25 mouse cellular contexts compared by ENCODE assay signal in the genomic region with DNA sequence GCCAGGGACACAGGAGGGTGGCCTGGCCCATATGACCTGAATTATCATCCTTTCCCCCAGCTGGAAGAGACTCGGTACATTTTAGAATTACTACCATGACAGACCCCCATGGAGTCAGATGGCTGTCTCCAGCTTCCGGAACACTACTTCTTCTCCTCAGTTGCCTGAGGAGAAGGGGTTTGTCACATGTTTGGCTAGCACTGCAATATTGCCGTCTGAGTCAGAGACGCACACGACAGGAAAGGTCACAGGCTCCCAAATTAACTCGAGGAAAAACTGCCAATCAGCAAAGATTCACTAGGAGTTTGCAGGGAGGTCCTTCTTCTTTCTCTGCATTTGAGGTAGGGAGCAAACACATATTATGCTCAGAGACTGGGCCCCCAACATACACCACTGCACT.
DNase-seq lines count a peak whose midpoint lies in the region; ATAC-seq and TF ChIP-seq lines count a peak whose summit lies in the region.
"Had no signal": no experiment of that assay in that cellular context is flagged by ENCODE, and none has a peak within 500 bp of the region (broad histone marks: within the 10 kb centered on the region; RNA-seq: fewer than 3 reads in every experiment).

No protein-coding gene starts in this region.

- H3K4me2 ChIP-seq in hindbrain, postnatal 0 days (ENCODE audit: low read depth, low read length) = no peak overlapping the region
- no peak overlapping the region for H3K4me2 ChIP-seq in hindbrain, embryonic 16.5 days (ENCODE audit: low read length)
- no peak overlapping the region for H3K4me2 ChIP-seq in lung, postnatal 0 days (replicated peaks; ENCODE audit: low read depth, low read length)
- H3K4me2 ChIP-seq: heart, embryonic 12.5 days; limb, embryonic 13.5 days; liver, embryonic 11.5 days had no signal

- H3K4me1 ChIP-seq in hindbrain, postnatal 0 days (ENCODE audit: insufficient read depth, low read length) = peaks cover 27% of the 10 kb centered on the region
- H3K4me1 ChIP-seq in hindbrain, embryonic 16.5 days (ENCODE audit: control insufficient read depth, insufficient read depth, low read depth, low read length) = peaks cover 20% of the 10 kb centered on the region
- no peaks in the 10 kb centered on the region for H3K4me1 ChIP-seq in lung, postnatal 0 days (ENCODE audit: insufficient read depth, low read depth, low read length)

- WGBS in hindbrain, postnatal 0 days = 21% methylated on average over 6 of the region's 6 CpGs
- 40% methylated on average over 6 of the region's 6 CpGs for WGBS in hindbrain, embryonic 16.5 days
- WGBS in macrophage (ENCODE audit: missing documents) = 64% methylated on average over 6 of the region's 6 CpGs
- 43% methylated on average over 6 of the region's 6 CpGs for WGBS in lung, postnatal 0 days

- H3K27me3 ChIP-seq in hindbrain, postnatal 0 days (ENCODE audit: insufficient read depth, low read length) = no peaks in the 10 kb centered on the region
- no peaks in the 10 kb centered on the region for H3K27me3 ChIP-seq in hindbrain, embryonic 16.5 days (replicated peaks; ENCODE audit: control insufficient read depth, insufficient read depth, low read length)
- no peaks in the 10 kb centered on the region for H3K27me3 ChIP-seq in Patski
- H3K27me3 ChIP-seq in lung, postnatal 0 days (replicated peaks; ENCODE audit: insufficient read depth, low read length) = no peaks in the 10 kb centered on the region
- H3K27me3 ChIP-seq: limb, embryonic 13.5 days had no signal

- DNase-seq in adrenal gland, adult 2 months = peak; percentile 57
- DNase-seq in adrenal gland, adult 8-10 months = no peak
- peak; percentile 65 for DNase-seq in hindbrain, postnatal 0 days (ENCODE audit: low spot score)
- DNase-seq in Patski (ENCODE audit: low read depth, low spot score) = no peak
- DNase-seq in lung, postnatal 0 days (ENCODE audit: low spot score) = no peak
- DNase-seq: cerebellum, adult 18-20 months; cerebellum, postnatal 14 days; gastrocnemius, adult 2 months; heart, adult 2 months; heart, postnatal 4 days; kidney, postnatal 4 days; liver, postnatal 0 days; lung, postnatal 4 days; midbrain, embryonic 14.5 days; thymus, adult 2 months; thymus, postnatal 36 days had no signal

- H3K27ac ChIP-seq in hindbrain, postnatal 0 days = no peak overlapping the region
- H3K27ac ChIP-seq in hindbrain, embryonic 16.5 days (ENCODE audit: low read depth, low read length) = no peak overlapping the region
- peak overlapping the region; percentile 74 for H3K27ac ChIP-seq in macrophage
- H3K27ac ChIP-seq in lung, postnatal 0 days (ENCODE audit: low read length) = no peak overlapping the region
- H3K27ac ChIP-seq: gastrocnemius, adult 2 months; heart, adult 2 months; limb, embryonic 13.5 days had no signal

- no peak for TF ChIP-seq EP300 in lung, postnatal 0 days (IDR thresholded peaks at IDR 0.05)

- H3K4me3 ChIP-seq in hindbrain, postnatal 0 days (ENCODE audit: low read length) = no peak overlapping the region
- H3K4me3 ChIP-seq in hindbrain, embryonic 16.5 days (ENCODE audit: low read length) = no peak overlapping the region
- no peak overlapping the region for H3K4me3 ChIP-seq in macrophage (ENCODE audit: inconsistent target)
- H3K4me3 ChIP-seq in lung, postnatal 0 days (ENCODE audit: low read depth, low read length) = no peak overlapping the region
- H3K4me3 ChIP-seq: erythroblast, embryonic 14.5 days; gastrocnemius, adult 2 months; heart, adult 2 months; heart, embryonic 12.5 days; limb, embryonic 13.5 days had no signal

- H3K9me3 ChIP-seq in hindbrain, postnatal 0 days (ENCODE audit: low read length) = no peaks in the 10 kb centered on the region
- H3K9me3 ChIP-seq in hindbrain, embryonic 16.5 days (ENCODE audit: control insufficient read depth, low read length) = no peaks in the 10 kb centered on the region
- H3K9me3 ChIP-seq in lung, postnatal 0 days (ENCODE audit: low read length) = no peaks in the 10 kb centered on the region
- H3K9me3 ChIP-seq: heart, embryonic 12.5 days; limb, embryonic 13.5 days had no signal

- no peaks in the 10 kb centered on the region for H3K36me3 ChIP-seq in hindbrain, postnatal 0 days (ENCODE audit: insufficient read depth, low read length)
- H3K36me3 ChIP-seq in hindbrain, embryonic 16.5 days (ENCODE audit: control insufficient read depth, insufficient read depth, low read length) = no peaks in the 10 kb centered on the region
- H3K36me3 ChIP-seq in macrophage (ENCODE audit: inconsistent target) = no peaks in the 10 kb centered on the region
- no peaks in the 10 kb centered on the region for H3K36me3 ChIP-seq in lung, postnatal 0 days (ENCODE audit: insufficient read depth, low read length)
- H3K36me3 ChIP-seq: G1E; heart, embryonic 12.5 days; limb, embryonic 13.5 days had no signal

- H3K79me2 ChIP-seq in macrophage (ENCODE audit: inconsistent target) = no peaks in the 10 kb centered on the region

- no peak overlapping the region for H3K9ac ChIP-seq in hindbrain, postnatal 0 days (replicated peaks; ENCODE audit: low read length)
- H3K9ac ChIP-seq in hindbrain, embryonic 16.5 days (ENCODE audit: low read depth, low read length) = no peak overlapping the region
- H3K9ac ChIP-seq in lung, postnatal 0 days (replicated peaks; ENCODE audit: low read depth) = no peak overlapping the region
- H3K9ac ChIP-seq: heart, embryonic 12.5 days; limb, embryonic 13.5 days; liver, postnatal 0 days had no signal

- no peak for TF ChIP-seq CTCF in hindbrain, postnatal 0 days (IDR thresholded peaks at IDR 0.05; ENCODE audit: low read depth)
- no peak for TF ChIP-seq CTCF in Patski (IDR thresholded peaks at IDR 0.05)
- TF ChIP-seq CTCF in lung, postnatal 0 days (IDR thresholded peaks at IDR 0.05) = no peak

- peak; percentile 46 for ATAC-seq in hindbrain, postnatal 0 days
- ATAC-seq in hindbrain, embryonic 16.5 days = no peak
- peak; percentile 26 for ATAC-seq in Patski
- no peak for ATAC-seq in lung, postnatal 0 days
- ATAC-seq: forebrain, embryonic 16.5 days; intestine, postnatal 0 days; liver, postnatal 0 days had no signal

- in situ Hi-C loops in Patski (cut with MboI; ENCODE audit: low pct_unique_long_range_greater_than_20kb) = no loop called here

- CTCF ChIA-PET in Patski (lab: Charles Lee) = interaction anchor here (1.8 kb wide), 1 partner anchor 15 kb away, joined by 5 read pairs; no protein-coding TSS in a partner anchor

- POLR2A ChIA-PET in Patski (lab: Charles Lee) = no interaction called here

Comparison
In these comparisons a context has a peak if more than half of its experiments do, and no peak if none do; other contexts are left out.
1. DNase-seq: peak in adrenal gland, adult 2 months (single experiment) and hindbrain, postnatal 0 days (single experiment); none in adrenal gland, adult 8-10 months (single experiment), Patski (single experiment) and lung, postnatal 0 days (single experiment).
2. ATAC-seq: peak in hindbrain, postnatal 0 days (single experiment) and Patski (single experiment); none in hindbrain, embryonic 16.5 days (single experiment) and lung, postnatal 0 days (single experiment).